Mouse (Mus musculus) left cerebral cortex, adult 11 months (tissue): ENCODE results near the gene Msrb2.
A peak's percentile ranks its signal among the peaks of the same experiment; 100 is the strongest.

ENCODE experiments used
- DNase-seq: peaks from one replicate; pipeline ENCODE4 v3.0.0; 2022; ENCODE audit warnings: low spot score

Msrb2 gene

GRCm38 (mm10) chr2:19371390-19372158, at the start of gene Msrb2:
Msrb2 (plus strand) TSS chr2:19371440.
- peak; percentile 54 for DNase-seq

GRCm38 (mm10) chr2:19322448-19322847, 48.8 kb upstream of the Msrb2 start:
- DNase-seq = no peak

- no peak for DNase-seq
Measured at GRCm38 (mm10) chr2:19326376-19326775, 44.9 kb upstream of the Msrb2 start.

- DNase-seq = no peak
Measured at GRCm38 (mm10) chr2:19327811-19328210, 43.4 kb upstream of the Msrb2 start.

- DNase-seq = peak; percentile 56
Measured at GRCm38 (mm10) chr2:19343901-19344635, 27.2 kb upstream of the Msrb2 start.

GRCm38 (mm10) chr2:19344636-19345413, 26.4 kb upstream of the Msrb2 start:
- DNase-seq = peak; percentile 88

GRCm38 (mm10) chr2:19345414-19345964, 25.8 kb upstream of the Msrb2 start:
- DNase-seq = no peak

GRCm38 (mm10) chr2:19348454-19348853, 22.8 kb upstream of the Msrb2 start:
- DNase-seq = no peak

GRCm38 (mm10) chr2:19350167-19350566, 21.1 kb upstream of the Msrb2 start:
- DNase-seq = no peak

- peak; percentile 29 for DNase-seq
Measured at GRCm38 (mm10) chr2:19351615-19352253, 19.5 kb upstream of the Msrb2 start.

- DNase-seq = no peak
Measured at GRCm38 (mm10) chr2:19353158-19353557, 18.1 kb upstream of the Msrb2 start.

- DNase-seq = no peak
Measured at GRCm38 (mm10) chr2:19362880-19363279, 8.4 kb upstream of the Msrb2 start.

GRCm38 (mm10) chr2:19366426-19366825, 4.8 kb upstream of the Msrb2 start:
- no peak for DNase-seq

- no peak for DNase-seq
Measured at GRCm38 (mm10) chr2:19367114-19367513, 4.1 kb upstream of the Msrb2 start.

- DNase-seq = no peak
Measured at GRCm38 (mm10) chr2:19373695-19374094, 2.5 kb downstream of the Msrb2 start.

GRCm38 (mm10) chr2:19380446-19380950, 9.3 kb downstream of the Msrb2 start:
- no peak for DNase-seq

- DNase-seq = no peak
Measured at GRCm38 (mm10) chr2:19380986-19381385, 9.7 kb downstream of the Msrb2 start.

GRCm38 (mm10) chr2:19382206-19382605, 11.0 kb downstream of the Msrb2 start:
- DNase-seq = no peak

GRCm38 (mm10) chr2:19383006-19383405, 11.8 kb downstream of the Msrb2 start:
- DNase-seq = no peak

GRCm38 (mm10) chr2:19385772-19386171, 14.5 kb downstream of the Msrb2 start:
- DNase-seq = no peak

GRCm38 (mm10) chr2:19388329-19389103, 17.3 kb downstream of the Msrb2 start:
- no peak for DNase-seq
